Mouse (Mus musculus): ENCODE measurements around the gene Epb41l3.

- no peak for TF ChIP-seq CTCF (IDR thresholded peaks at IDR 0.05; ENCODE audit: control insufficient read depth, insufficient read depth, insufficient read length)
- no peak for TF ChIP-seq MAX (IDR thresholded peaks at IDR 0.05)
- TF ChIP-seq CEBPB (IDR thresholded peaks at IDR 0.05; ENCODE audit: low read depth): no peak
- TF ChIP-seq MYOG (IDR thresholded peaks at IDR 0.05; ENCODE audit: control insufficient read depth, extremely low read depth, insufficient read length): no peak
Measured at GRCm38 (mm10) chr17:69229451-69229850, 154.0 kb downstream of the Epb41l3 start.

All from C2C12 (cell line).